Mouse (Mus musculus): Measurements from ENCODE around the gene AL731706.2. TPM values are rescaled to one million over a fixed set of nuclear protein-coding genes. Genes with fewer than 3 reads are reported as not detected.
"Not testable (repeated sequence)": the region's sequence is repeated elsewhere in the genome, so short reads cannot be mapped to it uniquely, and the experiment has no call there.

Gene AL731706.2
- polyA plus RNA-seq, 1 experiment from 2014 or later = 31.8 TPM

DNA sequence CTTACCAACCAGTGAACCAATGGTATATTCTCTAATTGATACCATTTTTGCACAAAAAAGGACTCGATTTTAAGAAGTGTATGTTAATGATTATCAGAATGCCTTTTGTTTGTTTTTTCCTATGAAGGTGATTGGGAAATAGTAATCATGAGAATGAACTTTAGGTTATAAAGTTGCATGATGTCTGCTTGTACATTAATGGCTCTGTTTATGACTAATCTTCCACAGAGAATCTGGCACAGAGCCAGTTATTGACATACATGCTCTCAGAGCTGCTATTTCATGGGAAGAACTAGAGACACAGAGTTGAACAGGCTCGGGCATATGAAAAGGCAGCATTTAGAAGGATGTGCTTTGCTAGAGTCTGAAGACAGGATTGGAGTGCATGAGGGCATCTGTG lies 10.7 kb upstream of the AL731706.2 start:
- Histone ChIP-seq H3K9ac (ENCODE audit: low read length) (no peak overlapping the region), H3K27me3 (ENCODE audit: control insufficient read depth, insufficient read depth, low read depth, low read length) (no peaks in the 10 kb centered on the region), H3K4me3 (ENCODE audit: low read length) (no peak overlapping the region), H3K4me2 (ENCODE audit: low read depth, low read length) (no peak overlapping the region), H3K36me3 (ENCODE audit: control insufficient read depth, insufficient read depth, low read length) (no peaks in the 10 kb centered on the region), H3K9me3 (ENCODE audit: control insufficient read depth, low read length) (no peaks in the 10 kb centered on the region), H3K4me1 (replicated peaks; ENCODE audit: control insufficient read depth, insufficient read depth, low read length) (peaks cover 5% of the 10 kb centered on the region), H3K27ac (ENCODE audit: low read length) (no peak overlapping the region)
- no peak for ATAC-seq (ENCODE audit: low read depth)
- 68% methylated on average over 2 of the region's 2 CpGs for WGBS

DNA sequence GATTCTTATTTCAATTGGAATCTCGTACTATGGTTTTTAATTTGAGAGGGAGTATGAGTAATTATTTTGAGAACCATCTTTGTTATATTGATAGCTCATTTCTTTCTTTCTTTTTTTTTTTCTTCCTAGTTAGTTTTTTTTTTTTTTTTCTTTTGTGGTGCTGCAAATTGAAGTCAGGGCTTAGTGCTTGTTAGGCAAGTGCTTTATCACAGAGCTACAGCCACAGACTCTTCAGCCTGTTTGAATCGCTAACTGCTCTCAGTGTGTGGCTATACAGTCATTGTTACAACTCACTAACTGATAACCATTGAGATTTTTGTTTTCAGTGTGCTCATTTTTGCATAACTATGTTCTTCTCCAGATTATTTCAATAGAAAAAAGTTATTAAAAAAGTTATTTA lies 9.0 kb upstream of the AL731706.2 start:
- no peak overlapping the region for H3K9ac ChIP-seq (ENCODE audit: low read length)
- no peak overlapping the region for H3K4me3 ChIP-seq (ENCODE audit: low read length)
- H3K27me3 ChIP-seq (ENCODE audit: control insufficient read depth, insufficient read depth, low read depth, low read length) = no peaks in the 10 kb centered on the region
- no peaks in the 10 kb centered on the region for H3K36me3 ChIP-seq (ENCODE audit: control insufficient read depth, insufficient read depth, low read length)
- H3K27ac ChIP-seq (ENCODE audit: low read length) = no peak overlapping the region
- no peak overlapping the region for H3K4me2 ChIP-seq (ENCODE audit: low read depth, low read length)
- H3K4me1 ChIP-seq (replicated peaks; ENCODE audit: control insufficient read depth, insufficient read depth, low read length) = peaks cover 9% of the 10 kb centered on the region
- no peaks in the 10 kb centered on the region for H3K9me3 ChIP-seq (ENCODE audit: control insufficient read depth, low read length)
- 79% methylated on average over 2 of the region's 2 CpGs for WGBS
- no peak for ATAC-seq (ENCODE audit: low read depth)

DNA sequence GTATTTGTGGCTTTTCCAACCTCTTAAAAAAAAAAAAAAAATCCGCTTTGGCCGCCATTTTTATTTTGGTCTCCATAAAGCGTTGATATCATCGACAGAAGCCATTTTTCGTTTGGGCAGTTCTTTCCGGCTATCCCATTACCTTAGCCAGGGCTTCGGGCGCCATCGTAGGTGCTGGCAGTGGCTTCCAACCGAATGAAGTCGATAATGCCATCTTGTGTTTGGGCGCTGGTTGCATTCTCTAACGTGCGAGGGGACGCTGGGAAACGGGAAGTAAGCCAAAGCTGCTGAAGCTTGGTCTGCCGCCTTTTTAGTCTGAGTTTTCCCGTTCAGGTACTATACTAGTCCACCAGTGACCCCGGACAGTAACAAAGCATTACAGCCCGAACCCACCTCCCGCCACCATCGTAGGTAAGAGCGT lies 6.5 kb upstream of the AL731706.2 start:
- ATAC-seq (ENCODE audit: low read depth) = peak; percentile 85
- under 1% methylated on average over 23 of the region's 23 CpGs for WGBS
- H3K27ac ChIP-seq (ENCODE audit: low read length) = peak overlapping the region; percentile 69; the same call in 1 of the 2 replicates
- H3K27me3 ChIP-seq (ENCODE audit: control insufficient read depth, insufficient read depth, low read depth, low read length) = no peaks in the 10 kb centered on the region
- H3K9me3 ChIP-seq (ENCODE audit: control insufficient read depth, low read length) = no peaks in the 10 kb centered on the region
- H3K36me3 ChIP-seq (ENCODE audit: control insufficient read depth, insufficient read depth, low read length) = no peaks in the 10 kb centered on the region
- H3K4me2 ChIP-seq (ENCODE audit: low read depth, low read length) = peak overlapping the region; percentile 52
- H3K4me3 ChIP-seq (ENCODE audit: low read length) = peak overlapping the region; percentile 70
- H3K9ac ChIP-seq (ENCODE audit: low read length) = peak overlapping the region; percentile 86
- H3K4me1 ChIP-seq (replicated peaks; ENCODE audit: control insufficient read depth, insufficient read depth, low read length) = peaks cover 9% of the 10 kb centered on the region

DNA sequence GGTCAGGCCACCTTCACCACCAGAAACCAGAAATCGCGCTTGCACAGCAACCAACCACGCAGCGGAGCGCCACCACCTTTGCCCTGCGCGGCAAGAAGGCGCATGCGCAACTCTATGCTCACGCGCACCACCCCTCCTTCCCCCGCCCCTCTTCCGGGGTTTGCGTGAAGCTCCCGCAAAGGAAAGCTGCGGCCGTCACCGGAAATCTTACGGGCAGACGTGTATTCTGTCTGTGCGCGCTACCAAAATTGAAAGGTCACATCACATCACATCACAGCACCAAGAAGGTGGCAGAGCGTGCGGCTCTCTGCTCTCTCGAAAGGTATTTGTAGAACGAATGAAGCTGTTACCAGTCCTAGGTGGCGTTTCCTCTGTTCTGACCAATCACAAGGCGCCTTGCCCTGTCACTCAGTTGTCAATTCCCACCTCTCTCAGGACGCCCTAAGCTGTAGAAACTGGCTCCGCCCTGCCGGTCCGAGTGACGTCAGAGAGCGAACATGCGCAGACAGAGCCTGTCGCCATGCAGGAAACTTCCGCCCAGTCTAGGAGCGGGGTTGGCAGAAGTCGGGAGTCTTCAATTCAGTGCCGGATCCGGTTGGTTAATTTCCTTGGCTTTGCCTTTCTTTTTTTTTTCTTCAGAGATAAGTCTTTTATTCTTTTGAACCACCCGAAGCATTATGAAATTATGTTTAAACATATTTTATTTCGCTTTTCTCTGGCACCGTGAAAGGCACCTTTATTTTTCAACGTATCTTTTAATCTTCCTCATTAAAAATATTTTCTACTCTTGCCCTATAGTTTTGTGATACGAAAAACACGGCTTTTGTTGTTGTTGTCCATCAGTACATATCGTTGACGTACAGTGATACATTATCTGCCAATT lies 5.8 kb upstream of the AL731706.2 start, which contains the start of the genes Slx4ip, AL731706.1 and Mkks:
Slx4ip (plus strand) TSS at position 151 of the 883 bp plus-strand sequence.
AL731706.1 (minus strand) TSS at position 322 of the 883 bp plus-strand sequence.
Mkks (minus strand) TSS at position 322 of the 883 bp plus-strand sequence.
- ATAC-seq (ENCODE audit: low read depth) = peak; percentile 98
- Histone ChIP-seq H3K9ac (ENCODE audit: low read length) (peak within 1 kb of the TSS; percentile 86), H3K4me2 (ENCODE audit: low read depth, low read length) (peak within 1 kb of the TSS; percentile 52), H3K4me1 (replicated peaks; ENCODE audit: control insufficient read depth, insufficient read depth, low read length) (peaks cover 9% of the 10 kb centered on the region), H3K4me3 (ENCODE audit: low read length) (peak within 1 kb of the TSS; percentile 70), H3K27me3 (ENCODE audit: control insufficient read depth, insufficient read depth, low read depth, low read length) (no peaks in the 10 kb centered on the region), H3K36me3 (ENCODE audit: control insufficient read depth, insufficient read depth, low read length) (no peaks in the 10 kb centered on the region), H3K9me3 (ENCODE audit: control insufficient read depth, low read length) (no peaks in the 10 kb centered on the region), H3K27ac (ENCODE audit: low read length) (peak within 1 kb of the TSS; percentile 83)
- under 1% methylated on average over 49 of the region's 49 CpGs for WGBS

DNA sequence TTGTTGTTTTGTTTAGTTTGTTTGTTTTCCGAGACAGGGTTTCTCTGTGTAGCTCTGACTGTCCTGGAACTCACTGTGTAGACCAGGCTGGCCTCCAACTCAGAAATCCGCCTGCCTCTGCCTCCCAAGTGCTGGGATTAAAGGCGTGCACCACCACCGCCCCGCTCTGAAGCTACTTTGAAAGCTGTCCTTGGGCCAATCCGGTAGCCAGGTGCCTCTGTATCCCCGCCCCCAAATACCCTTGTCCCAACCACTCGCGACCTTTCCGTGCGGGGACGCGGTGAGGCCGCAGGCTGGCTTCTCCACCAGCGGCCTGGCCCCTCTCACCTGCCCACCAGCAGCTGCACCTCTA lies 5.2 kb upstream of the AL731706.2 start:
- not testable (repeated sequence) for H3K36me3 ChIP-seq (ENCODE audit: control insufficient read depth, insufficient read depth, low read length); H3K4me1 ChIP-seq (replicated peaks; ENCODE audit: control insufficient read depth, insufficient read depth, low read length); H3K9me3 ChIP-seq (ENCODE audit: control insufficient read depth, low read length); H3K27me3 ChIP-seq (ENCODE audit: control insufficient read depth, insufficient read depth, low read depth, low read length)
- peak; percentile 55 for ATAC-seq (ENCODE audit: low read depth)
- H3K4me3 ChIP-seq (ENCODE audit: low read length) = peak overlapping the region; percentile 70
- WGBS = 6% methylated on average over 15 of the region's 15 CpGs
- peak overlapping the region; percentile 80 for H3K9ac ChIP-seq (ENCODE audit: low read length)
- H3K4me2 ChIP-seq (ENCODE audit: low read depth, low read length) = peak overlapping the region; percentile 49
- H3K27ac ChIP-seq (ENCODE audit: low read length) = peak overlapping the region; percentile 83

DNA sequence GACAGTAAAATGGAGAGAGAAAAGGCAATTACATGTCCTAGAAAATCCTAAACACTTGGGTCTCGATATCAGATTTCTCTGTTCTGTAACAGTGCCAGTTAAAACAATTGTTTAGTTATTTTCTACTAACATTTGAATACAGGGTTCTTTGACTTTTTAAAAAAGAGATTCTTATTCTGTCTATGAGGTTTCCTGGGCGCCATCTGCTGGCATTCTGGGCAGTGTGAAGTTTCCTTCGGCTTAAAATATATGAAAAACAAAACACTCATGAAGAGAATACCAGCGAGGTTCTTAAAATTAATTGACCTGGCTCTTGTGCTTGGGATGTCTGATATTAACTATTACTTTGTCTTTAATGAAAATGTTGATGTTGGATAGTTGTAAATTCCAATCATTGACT lies 1.4 kb upstream of the AL731706.2 start:
- no peak for ATAC-seq (ENCODE audit: low read depth)
- no peak overlapping the region for H3K9ac ChIP-seq (ENCODE audit: low read length)
- H3K4me2 ChIP-seq (ENCODE audit: low read depth, low read length) = no peak overlapping the region
- H3K27ac ChIP-seq (ENCODE audit: low read length) = no peak overlapping the region
- peaks cover 4% of the 10 kb centered on the region for H3K4me1 ChIP-seq (replicated peaks; ENCODE audit: control insufficient read depth, insufficient read depth, low read length)
- no peaks in the 10 kb centered on the region for H3K9me3 ChIP-seq (ENCODE audit: control insufficient read depth, low read length)
- H3K4me3 ChIP-seq (ENCODE audit: low read length) = no peak overlapping the region
- 48% methylated on average over 4 of the region's 4 CpGs for WGBS
- no peaks in the 10 kb centered on the region; the same call in 1 of the 2 replicates for H3K36me3 ChIP-seq (ENCODE audit: control insufficient read depth, insufficient read depth, low read length)
- no peaks in the 10 kb centered on the region for H3K27me3 ChIP-seq (ENCODE audit: control insufficient read depth, insufficient read depth, low read depth, low read length)

DNA sequence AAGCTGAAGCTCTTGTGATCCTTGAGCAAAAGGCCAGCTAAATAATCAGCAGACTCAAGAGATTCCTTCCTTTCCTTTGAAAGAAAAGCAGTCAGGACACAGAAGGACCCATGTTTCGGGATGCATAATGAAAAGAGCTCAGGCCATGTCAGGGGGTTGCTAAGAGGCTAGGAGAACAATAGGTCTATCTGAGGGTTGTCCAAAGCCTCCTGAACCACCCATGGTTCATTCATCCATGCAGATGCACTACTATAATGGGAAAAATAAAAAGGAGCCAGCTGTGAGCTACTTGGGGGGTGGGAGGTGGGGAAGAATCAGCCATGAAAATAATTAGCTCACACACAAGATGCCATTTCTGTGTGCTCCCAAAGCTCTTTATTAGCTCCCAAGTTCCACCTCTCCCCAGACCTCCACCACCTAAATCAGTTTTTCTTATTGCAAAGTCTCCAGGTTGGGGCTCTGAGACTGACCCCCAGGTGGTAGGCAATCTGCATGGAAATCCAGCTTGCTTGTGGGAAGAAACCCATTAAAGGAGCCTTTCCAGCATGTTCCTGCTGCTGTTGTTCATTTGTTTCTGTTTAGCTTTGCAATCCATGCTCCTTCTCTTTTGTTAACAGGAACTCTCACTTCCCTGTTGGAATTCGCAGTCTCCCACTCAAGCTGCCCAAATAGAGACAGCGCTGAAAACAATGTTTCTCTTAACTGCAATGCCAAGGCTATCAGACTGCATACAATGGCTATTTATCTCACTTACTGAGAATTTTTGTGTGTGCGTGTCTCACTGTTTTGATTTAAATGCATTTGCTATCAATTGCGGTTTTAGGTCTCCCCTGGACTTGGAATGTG lies 30.7 kb downstream of the AL731706.2 start:
- Histone ChIP-seq H3K27me3 (ENCODE audit: control insufficient read depth, insufficient read depth, low read depth, low read length) (no peaks in the 10 kb centered on the region), H3K4me3 (ENCODE audit: low read length) (no peak overlapping the region), H3K9ac (ENCODE audit: low read length) (no peak overlapping the region), H3K4me2 (ENCODE audit: low read depth, low read length) (no peak overlapping the region), H3K36me3 (ENCODE audit: control insufficient read depth, insufficient read depth, low read length) (no peaks in the 10 kb centered on the region), H3K9me3 (ENCODE audit: control insufficient read depth, low read length) (no peaks in the 10 kb centered on the region), H3K4me1 (replicated peaks; ENCODE audit: control insufficient read depth, insufficient read depth, low read length) (no peaks in the 10 kb centered on the region), H3K27ac (ENCODE audit: low read length) (no peak overlapping the region)
- 49% methylated on average over 5 of the region's 5 CpGs for WGBS
- no peak for ATAC-seq (ENCODE audit: low read depth)

DNA sequence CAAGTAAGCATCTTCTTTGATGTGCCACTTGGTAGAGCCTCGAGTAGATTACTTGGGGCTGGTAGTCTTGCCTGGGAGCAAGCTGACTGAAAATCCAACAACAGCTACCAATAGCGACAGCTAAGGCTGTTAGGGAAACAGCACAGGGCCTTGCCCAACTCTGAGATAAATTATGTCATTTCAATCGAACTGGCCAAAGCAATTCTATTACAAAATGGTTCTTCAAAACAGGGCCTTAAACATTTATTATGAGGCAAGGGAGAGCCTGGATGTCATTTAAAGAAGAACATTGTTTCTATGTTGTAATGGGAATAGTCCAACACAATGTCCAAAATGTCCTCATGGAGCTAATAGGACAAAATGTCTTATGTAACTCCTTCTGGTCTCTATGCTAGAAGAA lies 35.1 kb downstream of the AL731706.2 start:
- no peak overlapping the region for H3K9ac ChIP-seq (ENCODE audit: low read length)
- ATAC-seq (ENCODE audit: low read depth) = no peak
- no peak overlapping the region for H3K4me2 ChIP-seq (ENCODE audit: low read depth, low read length)
- WGBS = 46% methylated on average over 3 of the region's 3 CpGs
- H3K9me3 ChIP-seq (ENCODE audit: control insufficient read depth, low read length) = no peaks in the 10 kb centered on the region
- H3K4me1 ChIP-seq (replicated peaks; ENCODE audit: control insufficient read depth, insufficient read depth, low read length) = no peaks in the 10 kb centered on the region
- no peaks in the 10 kb centered on the region for H3K36me3 ChIP-seq (ENCODE audit: control insufficient read depth, insufficient read depth, low read length)
- no peaks in the 10 kb centered on the region for H3K27me3 ChIP-seq (ENCODE audit: control insufficient read depth, insufficient read depth, low read depth, low read length)
- H3K4me3 ChIP-seq (ENCODE audit: low read length) = no peak overlapping the region
- no peak overlapping the region for H3K27ac ChIP-seq (ENCODE audit: low read length)

DNA sequence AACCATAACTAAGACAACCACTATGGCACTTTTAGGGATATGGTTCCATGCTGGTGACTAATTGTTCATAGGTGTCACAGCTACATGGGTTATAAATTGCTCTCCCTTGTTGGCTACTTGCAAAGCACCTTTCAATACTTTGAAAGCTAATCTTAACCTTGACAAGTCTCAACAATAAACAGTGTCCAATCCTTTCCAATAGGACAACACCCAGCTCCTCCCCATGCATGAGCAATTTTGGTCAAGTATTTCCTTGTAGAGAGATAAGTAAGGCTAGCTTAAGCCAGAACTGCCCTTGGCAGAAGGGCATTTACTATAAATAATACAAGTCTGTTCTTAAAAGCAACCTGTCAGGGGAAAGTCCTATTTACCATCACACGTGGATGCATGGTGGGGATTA lies 47.5 kb downstream of the AL731706.2 start:
- 0 out of 2 replicates have a peak, but pooled peaks cover 2% of the 10 kb centered on the region for H3K4me1 ChIP-seq (replicated peaks; ENCODE audit: control insufficient read depth, insufficient read depth, low read length)
- H3K27ac ChIP-seq (ENCODE audit: low read length) = no peak overlapping the region
- WGBS = 39% methylated on average over 1 of the region's 1 CpGs
- no peak overlapping the region for H3K4me3 ChIP-seq (ENCODE audit: low read length)
- no peaks in the 10 kb centered on the region for H3K36me3 ChIP-seq (ENCODE audit: control insufficient read depth, insufficient read depth, low read length)
- no peak for ATAC-seq (ENCODE audit: low read depth)
- no peak overlapping the region for H3K9ac ChIP-seq (ENCODE audit: low read length)
- H3K4me2 ChIP-seq (ENCODE audit: low read depth, low read length) = no peak overlapping the region
- no peaks in the 10 kb centered on the region for H3K27me3 ChIP-seq (ENCODE audit: control insufficient read depth, insufficient read depth, low read depth, low read length)
- no peaks in the 10 kb centered on the region for H3K9me3 ChIP-seq (ENCODE audit: control insufficient read depth, low read length)
